Mouse (Mus musculus): ENCODE measurements around the gene Nrk.

DNA sequence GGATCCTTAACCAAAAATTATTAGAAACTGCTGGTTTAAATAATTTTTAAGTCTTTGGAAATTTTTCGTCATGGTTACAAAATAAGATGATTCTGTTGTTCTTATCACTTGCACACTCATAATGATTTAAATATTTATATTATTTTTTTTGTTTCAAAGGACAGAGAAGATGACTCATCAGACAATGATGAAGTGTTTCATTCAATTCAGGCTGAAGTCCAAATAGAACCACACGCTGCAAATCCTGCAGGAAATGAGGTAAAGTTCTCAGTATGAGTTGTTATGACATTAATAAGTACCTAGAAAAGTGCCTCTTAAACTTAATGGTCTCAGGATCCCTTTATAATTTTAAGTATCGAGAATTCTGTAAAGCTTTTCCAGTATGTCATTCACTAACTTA lies 64.3 kb downstream of the Nrk start:
- no peak for TF ChIP-seq CTCF (IDR thresholded peaks at IDR 0.05; ENCODE audit: low read depth, low read length)
- TF ChIP-seq EP300 (IDR thresholded peaks at IDR 0.05; ENCODE audit: insufficient read depth, low read depth, low read length), result no peak

All from ES-Bruce4 (cell line).